Mouse (Mus musculus): ENCODE measurements at regions not wholly inside any gene's neighbourhood (a gene's known extent, or its start where the extent isn't known, plus 50 kb on each side); places are given as distances from the start of the nearest gene placed in this dataset.

DNA sequence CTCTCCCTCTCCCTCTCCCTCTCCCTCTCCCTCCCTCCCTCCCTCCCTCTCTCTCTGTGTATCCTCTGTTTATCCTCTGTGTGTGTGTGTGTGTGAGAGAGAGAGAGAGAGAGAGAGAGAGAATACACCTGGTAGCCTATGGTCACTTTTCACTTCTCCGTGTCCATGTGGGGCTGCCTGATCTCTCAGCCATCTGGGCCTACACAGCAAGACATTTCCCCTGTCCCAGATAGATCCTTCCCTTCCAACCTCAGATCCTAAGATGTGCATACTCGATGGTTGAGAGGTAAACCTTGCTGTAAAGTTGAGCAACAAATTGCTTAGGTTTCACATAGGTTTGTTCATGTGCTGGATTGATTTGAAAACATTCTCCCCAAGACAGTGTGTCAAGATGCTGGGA lies 119.5 kb upstream of the 1700016C15Rik start:
- TF ChIP-seq USF1 (IDR thresholded peaks at IDR 0.05; ENCODE audit: low read depth) (no peak), MYOG (IDR thresholded peaks at IDR 0.05; ENCODE audit: control insufficient read depth, extremely low read depth, insufficient read length) (no peak), CTCF (IDR thresholded peaks at IDR 0.05; ENCODE audit: control insufficient read depth, insufficient read depth, insufficient read length) (no peak), MYOD1 (IDR thresholded peaks at IDR 0.05; ENCODE audit: control insufficient read depth, insufficient read length, low read depth) (no peak), FOSL1 (IDR thresholded peaks at IDR 0.05; ENCODE audit: insufficient read depth, low read length, poor library complexity, severe bottlenecking) (no peak)
